Mouse (Mus musculus) bone marrow macrophage, adult 2 months (primary cell): ENCODE results near the gene Fam198b. TPM values are rescaled to one million over a fixed set of nuclear protein-coding genes. Genes with fewer than 3 reads are reported as not detected.

Experiments
- H3K27ac ChIP-seq: 2 replicates; pipeline ENCODE4 v1.5.1; 2012; ENCODE audit warnings: low read depth, low read length; ENCODE audit not compliant: insufficient read depth
- H3K4me1 ChIP-seq: 2 replicates; pipeline ENCODE4 v1.6.1; 2012; ENCODE audit warnings: low read length; ENCODE audit not compliant: control insufficient read depth, insufficient read depth
- H3K4me3 ChIP-seq: 2 replicates; pipeline ENCODE4 v1.5.1; 2012; ENCODE audit warnings: mild to moderate bottlenecking, low read length, moderate library complexity; ENCODE audit not compliant: insufficient read depth
- CTCF ChIP-seq: IDR thresholded peaks from 2 replicates; pipeline ENCODE4 v1.5.1; 2012; ENCODE audit warnings: low read depth, mild to moderate bottlenecking, low read length, moderate library complexity
- POLR2A ChIP-seq: IDR thresholded peaks from 2 replicates; pipeline ENCODE4 v1.6.1; 2012; ENCODE audit warnings: mild to moderate bottlenecking, low read depth, low read length, borderline replicate concordance
- polyA plus RNA-seq: library from polyadenylated mRNA; stranded (reverse); fragments of >200 nt; gene quantifications from 2 replicates; pipeline ENCODE4 v1.2.4, GENCODE M21; 2012; ENCODE audit not compliant: missing spikeins, insufficient read depth, insufficient read length

The Fam198b gene
- polyA plus RNA-seq, 1 experiment, result 6.0 TPM

DNA sequence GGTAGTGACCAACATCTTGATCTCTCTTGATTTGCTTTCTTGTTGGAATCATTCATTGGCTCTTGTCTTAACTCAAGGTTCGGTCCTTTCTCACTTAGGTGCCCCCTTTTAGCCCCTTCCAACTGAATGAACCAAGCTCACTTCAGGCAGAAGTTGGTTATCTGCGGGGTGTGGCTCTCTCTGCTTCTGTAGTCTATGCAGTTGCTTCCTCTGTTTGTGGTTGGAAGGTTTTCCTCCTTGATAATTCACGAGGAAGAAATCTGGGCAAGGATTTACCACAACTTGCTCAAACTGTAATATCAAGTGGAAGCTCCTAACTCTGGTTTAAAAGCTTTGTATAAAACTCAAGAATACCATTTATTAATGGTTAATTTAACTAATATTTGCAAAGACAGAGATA, 26.8 kb downstream of the Fam198b start:
- Histone ChIP-seq H3K4me1 (peaks cover 30% of the 10 kb centered on the region), H3K4me3 (no peak overlapping the region), H3K27ac (peak overlapping the region; percentile 77)
- no peak for TF ChIP-seq POLR2A
- TF ChIP-seq CTCF, result no peak

DNA sequence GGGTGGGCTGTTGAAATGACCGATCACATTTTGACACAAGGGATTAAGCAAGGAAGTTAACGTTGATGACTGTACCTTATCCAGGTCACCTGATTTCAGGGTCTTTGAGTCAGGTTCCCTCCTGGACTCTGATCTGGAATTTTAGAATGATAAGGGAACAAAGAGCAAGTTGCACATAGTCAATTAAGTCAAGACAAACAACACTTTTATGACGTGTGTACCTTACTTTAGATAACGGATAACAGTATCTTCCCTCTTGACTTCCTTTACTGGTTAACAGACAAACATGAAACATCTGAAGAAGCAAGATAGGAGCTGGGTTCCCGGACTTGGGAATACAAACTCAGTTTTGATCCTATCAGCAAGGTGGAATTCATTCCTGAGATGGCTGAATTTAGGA, 29.7 kb downstream of the Fam198b start:
- H3K27ac ChIP-seq, result no peak overlapping the region
- no peak overlapping the region for H3K4me3 ChIP-seq
- TF ChIP-seq CTCF (no peak), POLR2A (no peak)
- H3K4me1 ChIP-seq, result peaks cover 30% of the 10 kb centered on the region

DNA sequence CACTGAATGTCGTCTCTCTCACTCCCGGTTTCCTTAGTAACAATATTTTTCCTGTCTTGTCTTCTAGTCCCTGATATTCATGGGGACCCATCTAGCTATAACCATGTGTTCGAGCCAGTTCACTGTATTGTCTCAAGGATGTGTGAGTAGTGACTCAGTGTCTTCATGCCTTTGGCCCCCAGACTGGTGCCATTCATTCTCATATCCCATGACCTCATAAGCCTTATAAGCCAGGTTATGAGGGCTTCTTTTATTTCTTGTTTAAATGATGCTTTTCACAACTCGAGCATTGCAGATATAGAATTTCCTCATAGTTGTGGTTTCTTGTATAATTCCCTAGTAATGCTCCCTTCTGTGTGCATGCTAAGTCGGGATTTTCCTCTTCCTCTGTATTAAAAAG, 31.9 kb downstream of the Fam198b start:
- Histone ChIP-seq H3K27ac (no peak overlapping the region; the same call in 1 of the 2 replicates), H3K4me1 (peaks cover 24% of the 10 kb centered on the region), H3K4me3 (no peak overlapping the region)
- no peak for TF ChIP-seq CTCF
- no peak for TF ChIP-seq POLR2A

DNA sequence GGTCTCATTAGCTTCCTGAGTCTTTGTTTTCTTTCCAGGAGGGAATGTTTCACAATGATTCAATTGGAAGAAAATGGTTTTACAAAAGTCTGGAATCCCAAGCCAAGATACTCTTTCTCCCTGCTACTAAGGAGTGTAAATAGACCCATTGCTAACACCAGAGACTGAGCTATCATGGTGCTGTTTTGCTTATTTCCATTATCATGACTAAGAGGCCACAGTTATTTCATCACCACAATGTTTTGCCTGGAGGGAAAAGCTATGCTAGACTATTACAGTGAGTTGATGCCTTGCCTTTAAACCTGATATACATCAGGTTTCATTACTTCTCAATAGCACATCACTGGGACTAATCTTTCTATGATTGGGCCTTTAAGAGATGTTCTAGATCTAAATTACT, 34.4 kb downstream of the Fam198b start:
- H3K4me3 ChIP-seq, result no peak overlapping the region
- TF ChIP-seq CTCF (no peak), POLR2A (no peak)
- H3K4me1 ChIP-seq, result peaks cover 19% of the 10 kb centered on the region
- no peak overlapping the region for H3K27ac ChIP-seq

DNA sequence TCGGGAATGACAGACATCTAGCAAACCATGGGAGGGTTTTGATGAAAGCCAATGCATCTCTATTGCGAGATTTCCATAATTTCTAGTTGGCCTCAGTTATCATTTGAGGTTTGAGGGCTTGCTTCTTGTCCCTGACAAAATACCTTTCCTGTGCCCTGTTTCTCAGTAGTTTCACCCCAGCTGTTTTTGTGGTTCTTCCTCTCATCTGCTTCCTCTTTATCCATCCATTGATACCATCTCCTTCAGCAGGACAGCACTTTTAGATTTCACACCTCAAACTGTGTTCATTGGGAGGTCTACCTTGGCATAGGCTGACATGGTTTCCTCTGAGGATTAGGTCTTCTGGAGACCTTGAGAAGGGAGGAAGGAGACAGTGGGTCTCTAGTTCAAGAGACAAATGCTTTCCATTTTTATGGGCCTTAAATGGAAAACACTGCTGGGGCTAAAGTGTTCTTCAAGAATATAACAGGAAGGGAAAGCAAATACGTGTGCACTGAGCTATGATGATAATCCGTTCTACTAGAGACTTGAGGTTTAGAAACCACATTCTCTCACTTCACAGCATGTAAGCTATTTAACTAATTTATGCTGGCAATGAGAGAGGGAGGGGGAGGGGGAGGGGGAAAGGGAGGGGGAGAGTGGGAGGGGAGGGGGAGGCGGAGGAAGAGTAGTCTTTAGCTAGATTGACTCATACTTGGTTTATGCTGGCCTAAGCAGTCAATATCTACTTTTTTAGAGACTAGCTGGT, 41.8 kb downstream of the Fam198b start:
- TF ChIP-seq CTCF, result no peak
- no peak for TF ChIP-seq POLR2A
- H3K27ac ChIP-seq, result no peak overlapping the region
- peaks cover 11% of the 10 kb centered on the region for H3K4me1 ChIP-seq
- H3K4me3 ChIP-seq, result no peak overlapping the region

DNA sequence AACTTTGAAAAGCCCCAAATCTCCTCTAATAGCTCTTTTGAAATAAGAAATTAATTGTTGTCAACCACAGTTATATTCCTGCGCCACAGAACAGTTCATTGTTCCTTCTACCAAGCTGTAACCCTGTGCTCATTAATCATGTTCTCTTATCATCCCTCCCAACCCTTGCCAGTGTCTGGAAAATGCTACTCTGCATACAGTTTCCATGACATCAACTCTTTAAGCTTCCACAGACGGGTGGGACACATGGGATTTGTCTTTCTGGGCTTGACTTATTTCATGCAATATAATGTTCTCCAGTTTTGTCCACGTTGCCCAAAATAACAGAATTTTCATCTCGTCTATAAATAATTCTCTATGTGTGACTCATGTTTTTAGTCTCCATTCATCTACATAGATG, 42.7 kb downstream of the Fam198b start:
- Histone ChIP-seq H3K4me3 (no peak overlapping the region), H3K27ac (no peak overlapping the region), H3K4me1 (peaks cover 11% of the 10 kb centered on the region)
- no peak for TF ChIP-seq POLR2A
- no peak for TF ChIP-seq CTCF

DNA sequence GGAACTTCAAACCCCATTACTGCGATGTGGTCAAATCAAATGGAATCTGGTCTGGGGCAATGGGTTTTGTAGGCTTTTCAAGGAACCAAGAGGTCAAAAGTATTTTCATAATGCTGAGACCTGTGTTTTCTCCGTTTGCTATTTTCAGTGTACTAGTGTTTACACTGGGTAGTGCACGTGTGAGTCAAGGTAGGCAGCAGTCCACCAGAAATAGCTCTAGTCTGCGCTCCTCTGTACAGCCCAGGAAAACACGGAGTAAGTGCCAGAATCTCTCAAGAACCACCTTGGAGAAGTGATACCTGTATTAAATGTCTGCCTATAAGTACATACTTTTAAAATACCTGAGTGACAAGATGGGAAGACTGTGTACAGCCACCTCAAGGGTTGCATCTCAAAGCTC, 44.1 kb downstream of the Fam198b start:
- Histone ChIP-seq H3K27ac (no peak overlapping the region), H3K4me3 (no peak overlapping the region), H3K4me1 (peaks cover 11% of the 10 kb centered on the region)
- no peak for TF ChIP-seq POLR2A
- no peak for TF ChIP-seq CTCF

DNA sequence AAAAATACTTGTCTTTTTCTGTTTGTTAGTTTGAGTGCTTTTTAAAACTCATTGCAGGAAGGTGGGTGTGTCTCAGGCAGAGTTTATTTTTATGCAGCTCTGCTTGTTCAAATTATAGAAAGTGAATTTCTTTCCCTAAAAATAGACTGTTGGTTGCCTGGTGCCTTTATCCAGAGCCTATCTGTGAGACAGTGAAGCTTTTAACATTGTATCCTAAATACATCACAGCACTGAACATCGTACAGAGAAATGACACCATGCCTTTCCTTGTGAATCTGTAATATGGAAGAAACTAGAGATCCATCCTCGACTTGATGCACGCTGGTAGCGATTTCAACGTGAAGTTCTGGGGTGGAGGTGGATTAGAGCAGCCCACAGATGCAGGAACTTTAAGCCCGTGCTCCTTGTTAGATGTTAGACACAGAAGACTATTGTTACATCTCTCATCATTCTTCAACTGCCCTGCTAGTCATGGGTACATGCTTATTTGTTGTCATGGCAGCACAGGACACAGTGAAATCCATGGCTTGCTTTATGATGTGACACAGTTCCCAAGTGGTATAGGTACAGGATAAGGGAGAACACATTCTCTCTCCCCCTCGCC, 45.9 kb downstream of the Fam198b start:
- Histone ChIP-seq H3K27ac (no peak overlapping the region), H3K4me1 (peaks cover 15% of the 10 kb centered on the region), H3K4me3 (no peak overlapping the region)
- TF ChIP-seq POLR2A, result no peak
- TF ChIP-seq CTCF, result no peak

DNA sequence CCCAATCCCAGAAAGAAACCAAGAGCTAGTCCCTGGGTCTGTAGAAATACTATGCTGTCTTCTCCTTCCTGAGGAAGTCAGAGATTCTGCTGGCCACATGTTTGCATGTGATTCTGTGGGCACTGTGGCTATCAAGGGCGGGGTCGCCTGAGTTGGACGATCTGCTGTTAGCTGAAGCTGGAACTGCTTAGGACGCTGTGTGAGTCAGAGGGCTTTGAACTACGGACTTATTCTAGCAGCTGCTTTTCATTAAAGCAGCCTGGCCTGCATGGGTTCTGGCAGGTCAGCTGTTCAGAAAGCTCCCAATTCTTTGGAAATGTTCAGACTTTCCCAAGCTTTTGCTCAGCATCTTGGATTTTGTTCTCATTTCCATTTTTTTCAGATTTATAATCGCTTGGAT, 51.9 kb downstream of the Fam198b start:
- Histone ChIP-seq H3K4me3 (peak overlapping the region; percentile 6; the same call in 1 of the 2 replicates), H3K27ac (peak overlapping the region; percentile 81), H3K4me1 (peaks cover 23% of the 10 kb centered on the region)
- TF ChIP-seq CTCF, result no peak
- TF ChIP-seq POLR2A, result no peak

DNA sequence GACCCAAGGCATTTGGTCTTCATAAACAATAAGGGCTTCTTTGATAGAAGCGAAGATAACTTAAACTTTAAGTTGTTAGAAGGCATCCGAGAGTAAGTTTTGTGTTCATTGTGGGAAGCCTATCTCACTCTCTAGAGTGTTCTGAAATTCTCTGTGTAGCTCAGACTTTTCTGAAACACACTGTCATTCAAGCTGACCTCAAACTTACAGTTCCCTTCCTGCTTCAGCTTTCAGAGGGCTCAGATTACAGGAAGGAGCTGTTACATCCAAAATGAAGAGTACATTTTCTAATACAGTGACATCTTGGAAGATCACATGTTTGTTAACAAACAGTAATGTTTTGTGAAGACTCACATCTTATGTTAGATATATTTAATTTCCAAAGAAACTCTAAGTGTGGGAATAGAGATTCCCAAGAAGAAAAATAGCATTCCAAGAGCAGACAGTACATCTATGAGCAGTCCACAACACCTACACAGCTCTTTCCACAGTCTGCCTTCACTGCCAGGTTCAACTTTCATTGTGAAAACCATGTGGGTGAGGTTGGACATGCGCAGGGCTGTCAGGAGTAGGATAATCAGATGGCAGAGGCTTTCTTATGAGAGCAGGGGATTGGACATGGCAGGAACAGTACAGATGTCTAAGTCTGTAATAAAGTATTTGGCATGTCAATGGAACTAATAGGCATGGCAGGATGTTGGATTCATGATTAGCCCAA, 52.6 kb downstream of the Fam198b start:
- Histone ChIP-seq H3K27ac (peak overlapping the region; percentile 81), H3K4me1 (peaks cover 23% of the 10 kb centered on the region), H3K4me3 (peak overlapping the region; percentile 20; the same call in 1 of the 2 replicates)
- TF ChIP-seq POLR2A (no peak), CTCF (no peak)
